Mouse (Mus musculus) spleen, adult 2 months (tissue): ENCODE data around the gene Taar7b.

Experiments used
- CTCF ChIP-seq: fragments of 200-500 bp; IDR thresholded peaks from 2 replicates; pipeline ENCODE4 v1.5.1; 2011; ENCODE audit warnings: mild to moderate bottlenecking, inconsistent platforms; ENCODE audit not compliant: insufficient read depth, insufficient read length, insufficient replicate concordance; ENCODE audit errors: extremely low read depth
- POLR2A ChIP-seq: fragments of 200-500 bp; IDR thresholded peaks from 2 replicates; pipeline ENCODE4 v1.6.1; 2011; ENCODE audit warnings: low read depth, low read length, inconsistent platforms

DNA sequence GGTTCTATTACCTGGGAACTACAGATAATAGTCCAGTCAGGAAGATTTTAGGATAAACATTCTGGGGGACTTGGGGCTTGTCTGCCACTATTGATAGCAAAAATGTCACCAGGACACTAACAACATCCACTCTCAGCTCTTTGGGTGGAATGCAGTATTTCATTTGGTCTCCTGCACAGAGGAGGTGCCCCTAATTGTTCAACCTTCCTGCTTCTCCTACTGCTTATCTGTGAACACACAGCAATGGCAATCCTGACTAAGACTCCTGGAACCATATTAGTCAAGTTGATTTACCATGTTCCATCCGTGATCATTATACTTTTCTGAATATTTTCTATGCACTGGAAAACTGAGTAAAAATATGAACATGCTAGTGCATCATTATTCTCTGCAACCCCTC lies 8.4 kb downstream of the Taar7b start:
- no peak for TF ChIP-seq POLR2A
- no peak for TF ChIP-seq CTCF
